Mouse (Mus musculus) cerebellum, adult 9-10 months (tissue): ENCODE measurements at regions not wholly inside any gene's neighbourhood (a gene's known extent, or its start where the extent isn't known, plus 50 kb on each side); places are given as distances from the start of the nearest gene placed in this dataset.

Experiments used
- DNase-seq: peaks from one replicate; pipeline ENCODE4 v3.0.0; 2022

DNA sequence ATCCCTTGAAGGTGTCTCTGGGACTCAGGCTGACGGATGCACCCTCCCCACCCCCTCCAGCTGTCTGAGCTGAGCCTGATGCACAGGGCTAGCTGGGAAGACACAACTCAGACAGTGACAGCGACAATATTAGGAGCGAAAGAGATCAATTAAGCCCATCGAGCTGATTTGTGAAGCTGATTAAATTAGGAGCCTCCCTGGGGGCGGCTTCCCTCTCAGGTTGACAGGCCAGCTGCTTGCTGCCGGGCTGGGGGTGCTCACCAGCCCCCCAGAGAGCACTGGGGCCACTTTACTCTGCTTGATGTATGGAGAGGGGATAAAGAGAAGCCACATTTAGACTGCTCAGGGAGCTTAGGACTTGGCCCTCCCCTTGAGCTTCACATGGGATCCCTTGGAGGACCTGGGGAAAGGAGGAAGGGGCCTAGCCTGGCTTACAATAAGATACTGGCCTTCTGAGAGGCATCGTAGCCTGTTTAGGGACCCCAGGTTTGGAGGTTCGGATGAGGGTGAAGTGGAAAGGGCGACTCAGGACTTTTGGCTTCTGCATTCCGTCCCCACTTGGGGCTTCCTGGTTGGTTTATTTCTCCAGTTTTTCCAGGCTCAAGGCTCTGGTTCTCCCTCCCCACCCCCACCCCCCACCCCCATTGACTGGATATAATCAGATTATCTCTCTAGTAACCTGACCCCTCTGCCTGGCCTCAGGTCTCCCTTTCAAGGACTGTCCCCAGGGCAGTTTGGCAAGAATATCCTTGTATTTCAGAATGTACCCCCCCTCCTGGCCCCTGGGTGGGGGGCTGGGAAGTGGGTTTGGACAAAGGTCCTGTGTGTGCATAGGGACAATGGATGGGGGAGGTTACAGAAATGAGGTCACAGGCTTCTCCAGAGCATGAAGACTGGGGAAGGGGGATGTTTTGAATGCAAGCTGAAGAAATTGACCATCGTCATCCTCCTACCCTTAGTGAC is 283.4 kb downstream of the Rps24 start:
- DNase-seq: no peak

- no peak for DNase-seq
These were observed 284.7 kb downstream of the Rps24 start for GRCm38 (mm10) chr14:24771663-24772062.

DNA sequence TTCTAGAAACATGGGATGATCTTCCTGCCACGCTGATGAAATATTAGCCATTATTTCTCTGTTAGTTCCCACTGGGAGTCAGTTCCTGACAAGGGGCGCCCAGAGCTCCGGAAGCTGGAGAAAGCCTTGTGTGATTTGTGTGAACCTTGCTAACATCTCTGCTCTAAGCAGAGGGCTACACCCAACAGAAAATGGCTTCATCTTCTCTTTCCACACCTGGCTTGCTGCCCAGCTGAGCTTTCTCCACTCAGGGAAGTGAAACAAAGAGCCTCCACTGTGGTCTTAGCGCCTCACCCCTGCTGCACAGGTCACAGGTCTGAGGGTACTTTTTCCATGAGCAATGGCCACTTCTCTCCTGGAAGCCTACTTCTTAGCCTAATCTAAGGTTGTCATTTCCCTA is 285.2 kb downstream of the Rps24 start:
- no peak for DNase-seq

- peak; percentile 96 for DNase-seq
These were observed 292.1 kb downstream of the Rps24 start for GRCm38 (mm10) chr14:24778748-24779630.

- no peak for DNase-seq
These were observed 294.7 kb downstream of the Rps24 start for GRCm38 (mm10) chr14:24781674-24782073.

- no peak for DNase-seq
These were observed 297.0 kb downstream of the Rps24 start for GRCm38 (mm10) chr14:24783889-24784288.

- DNase-seq: no peak
These were observed 298.5 kb downstream of the Rps24 start for GRCm38 (mm10) chr14:24785452-24785851.

- DNase-seq: peak; percentile 95
These were observed 306.7 kb downstream of the Rps24 start for GRCm38 (mm10) chr14:24793375-24794285.

DNA sequence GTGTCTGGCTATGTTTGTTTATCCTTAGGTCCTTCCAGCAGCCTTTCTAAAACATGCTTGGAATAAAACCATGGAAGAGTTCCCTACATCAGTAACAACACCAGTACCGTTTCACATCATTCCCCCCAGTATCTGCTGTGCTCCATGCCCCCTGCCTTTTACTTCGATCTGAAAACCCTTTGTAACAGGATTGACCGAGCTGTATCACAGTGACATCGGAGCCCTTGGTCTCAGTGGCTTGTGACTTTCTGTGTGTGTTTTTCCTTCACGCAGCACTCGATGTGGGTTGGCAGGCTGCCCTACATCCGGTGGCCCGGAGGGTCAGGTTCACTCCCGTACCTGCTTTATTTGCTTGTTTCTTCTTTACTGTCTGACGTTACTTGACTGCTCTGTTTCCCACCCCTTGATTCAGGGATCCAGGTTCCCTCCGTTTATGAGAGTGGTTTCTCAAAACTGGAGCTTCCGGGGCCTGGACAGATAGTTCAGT is 307.5 kb downstream of the Rps24 start:
- DNase-seq: peak; percentile 57

DNA sequence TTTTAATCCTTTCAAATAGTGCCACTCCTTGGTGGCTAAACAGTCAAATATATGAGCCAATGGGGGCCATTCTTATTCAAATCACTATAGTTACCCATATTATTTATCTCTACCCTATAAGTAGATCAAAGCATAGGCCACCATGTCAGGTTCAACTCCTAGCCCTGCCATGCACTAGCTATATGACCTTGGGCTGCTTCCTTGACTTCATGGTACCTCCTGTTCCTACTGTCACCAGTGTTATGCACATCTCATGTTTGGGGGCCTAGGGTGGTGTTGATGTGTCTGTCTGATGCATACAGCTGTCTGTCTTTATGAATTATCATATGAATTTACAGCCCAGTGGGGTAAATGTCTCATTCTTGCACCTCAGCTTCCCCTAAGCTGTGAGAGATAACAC is 310.6 kb downstream of the Rps24 start:
- DNase-seq: no peak

DNA sequence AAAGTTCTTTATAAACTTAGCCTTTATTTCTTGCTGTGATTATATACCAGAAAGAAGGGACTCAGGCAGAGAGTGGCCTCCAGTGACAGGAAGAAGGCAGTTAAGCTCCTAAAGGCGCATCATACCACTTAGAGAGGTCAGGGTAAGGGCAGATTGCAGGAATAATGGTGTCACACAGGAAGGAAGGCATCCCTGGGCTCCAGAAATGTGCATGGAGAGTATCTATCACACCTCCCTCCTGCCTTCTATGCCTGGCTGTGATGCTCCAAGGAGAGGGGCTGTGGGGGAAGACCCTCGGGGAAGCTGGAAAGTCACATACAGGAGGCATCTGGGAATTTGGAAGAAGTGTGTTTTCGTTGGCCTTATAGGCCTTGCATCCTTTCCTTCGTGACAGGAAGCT is 311.1 kb downstream of the Rps24 start:
- DNase-seq: no peak

DNA sequence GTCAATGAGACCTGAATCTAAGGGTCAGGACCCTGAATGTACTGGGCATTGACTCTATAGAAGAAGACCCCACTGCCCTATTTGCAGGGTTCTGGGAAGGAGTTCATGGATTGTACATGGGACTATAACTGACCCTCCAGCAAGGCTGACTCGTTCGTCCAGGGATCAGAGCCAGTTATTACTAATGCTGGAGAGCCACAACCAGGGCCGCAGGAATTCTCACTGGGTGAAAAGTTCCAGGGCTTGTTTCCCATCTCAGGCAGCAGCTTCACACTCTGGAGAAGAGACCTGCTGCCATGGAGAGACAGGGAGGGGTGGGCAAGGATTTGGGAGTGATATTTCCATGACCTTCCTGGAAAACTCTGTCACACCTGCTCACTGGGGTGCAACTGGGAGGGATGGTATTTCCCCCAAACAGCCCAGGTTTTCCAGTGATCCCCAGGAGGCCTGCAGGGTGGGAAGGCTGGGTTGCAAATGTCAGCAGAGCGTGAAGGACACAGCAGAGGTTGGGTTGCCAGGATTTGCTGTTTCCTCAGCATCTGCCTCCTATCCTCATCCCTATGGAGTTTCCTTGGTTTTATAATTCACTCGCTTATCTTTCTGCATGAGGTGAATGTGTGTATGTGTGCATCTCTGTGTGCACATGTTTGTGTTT is 316.2 kb downstream of the Rps24 start:
- DNase-seq: no peak

GRCm38 (mm10) chr14:24807061-24807460 is 320.1 kb downstream of the Rps24 start:
- no peak for DNase-seq

DNA sequence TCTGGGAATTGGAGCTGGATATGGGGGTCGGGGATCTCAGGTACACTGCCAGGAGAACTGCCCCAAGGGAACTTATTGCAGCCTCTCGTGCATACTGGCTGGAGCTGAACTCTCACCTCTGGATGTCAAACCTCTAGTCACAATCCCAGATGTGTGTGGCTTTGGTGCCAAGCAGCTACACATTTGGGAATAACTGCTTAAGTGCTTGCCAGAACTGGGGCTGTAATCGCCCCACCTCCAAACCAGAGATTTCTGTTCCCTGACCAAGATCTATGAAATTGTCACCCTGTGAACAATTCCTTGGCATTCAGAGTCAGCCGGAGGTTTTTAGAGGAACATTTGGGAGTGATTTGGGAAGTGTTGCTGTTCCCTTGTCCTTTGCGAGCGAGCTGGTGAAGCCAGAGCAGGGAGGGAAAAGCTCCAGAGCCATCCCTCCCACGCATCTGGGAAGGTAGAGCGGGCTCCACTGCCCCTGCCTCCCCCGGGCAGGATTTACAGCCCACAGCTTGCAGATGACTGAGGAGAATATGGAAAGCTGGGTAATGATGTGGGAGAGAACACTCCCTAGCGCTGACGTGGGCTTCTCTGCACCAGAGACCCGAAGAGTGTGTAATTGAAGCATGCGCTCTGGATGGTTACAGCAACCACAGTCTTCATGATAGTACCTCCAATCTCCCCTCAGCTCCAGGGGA is 336.1 kb downstream of the Rps24 start:
- no peak for DNase-seq

DNA sequence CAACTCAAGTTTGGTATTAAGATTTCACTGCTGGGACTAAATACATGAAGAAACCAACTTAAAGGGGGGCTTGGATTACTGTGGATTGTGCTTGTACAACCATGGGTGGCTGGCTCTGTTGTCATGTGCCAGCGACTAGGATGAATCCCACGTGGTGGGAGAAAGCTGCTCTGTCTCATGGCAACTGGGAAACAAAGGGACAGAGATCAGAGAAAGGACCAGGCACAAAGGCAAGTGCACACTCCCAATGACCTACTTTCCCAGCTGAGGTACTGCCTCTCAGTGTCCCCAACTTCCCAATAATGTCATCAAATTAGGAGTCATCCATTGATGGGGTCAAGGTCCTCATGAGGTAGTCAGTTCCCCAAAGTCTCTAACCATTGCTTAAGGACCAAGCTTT is 337.4 kb downstream of the Rps24 start:
- DNase-seq: no peak

GRCm38 (mm10) chr14:24825722-24826386 is 338.9 kb downstream of the Rps24 start:
- DNase-seq: no peak

- peak; percentile 20 for DNase-seq
These were observed 339.8 kb downstream of the Rps24 start for GRCm38 (mm10) chr14:24826471-24827337.

DNA sequence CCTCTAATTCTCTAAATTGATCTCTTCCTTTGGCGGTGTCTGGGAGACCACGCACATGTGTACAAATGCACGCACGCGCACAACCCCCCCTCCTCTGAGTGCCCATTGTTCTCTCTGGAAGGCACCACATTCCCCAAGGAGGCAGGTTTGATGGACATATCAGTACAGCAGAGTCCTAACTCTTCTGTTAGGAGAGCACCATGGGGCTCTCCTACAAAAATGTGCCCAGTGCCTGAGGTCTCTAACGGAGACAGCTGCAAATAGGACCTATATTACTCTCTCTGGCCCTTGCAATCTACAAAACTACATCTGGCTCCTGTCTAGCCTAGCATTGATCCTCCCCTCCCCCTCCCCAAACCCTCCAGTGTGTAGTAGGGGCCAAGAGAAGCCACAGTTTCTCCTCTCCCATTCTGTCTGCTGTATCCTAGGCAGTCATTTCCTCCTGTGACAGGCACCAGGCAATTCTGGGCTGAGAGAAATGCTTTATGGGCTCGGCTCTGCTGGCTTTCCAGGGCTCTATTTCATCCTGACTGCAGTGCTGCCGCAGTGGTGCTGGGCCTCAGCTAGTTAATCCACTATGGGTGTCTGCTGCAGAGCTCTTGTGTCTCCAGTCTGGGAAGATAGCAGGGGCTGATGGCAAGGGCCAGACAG is 340.6 kb downstream of the Rps24 start:
- no peak for DNase-seq

DNA sequence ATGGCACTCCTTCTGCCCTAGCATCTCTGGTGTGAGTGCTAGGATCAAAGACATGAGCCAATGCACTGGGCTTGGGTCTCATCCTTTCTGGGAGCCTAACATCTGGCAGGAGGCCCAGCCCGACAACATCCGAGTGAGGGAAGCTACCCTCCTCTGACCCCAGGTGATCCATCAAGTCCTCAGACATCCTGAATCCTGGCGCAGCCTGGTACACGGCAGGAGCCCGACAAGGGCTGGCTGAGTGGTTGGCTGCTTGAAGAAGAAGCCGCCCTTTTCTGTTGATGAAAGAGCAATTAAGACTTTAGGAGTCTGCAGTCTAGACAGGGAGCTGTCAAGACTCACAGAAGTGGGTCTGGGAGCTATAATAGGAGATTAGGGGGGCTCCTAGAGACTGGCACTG is 342.1 kb downstream of the Rps24 start:
- no peak for DNase-seq
